Mouse (Mus musculus) embryonic facial prominence, embryonic 10.5 days (tissue): ENCODE results near the gene Taf8. TPM values are rescaled to one million over a fixed set of nuclear protein-coding genes. Genes with fewer than 3 reads are reported as not detected.
"Not testable (repeated sequence)": the region's sequence is repeated elsewhere in the genome, so short reads cannot be mapped to it uniquely, and the experiment has no call there.

Experiments used
- DNase-seq: peaks from one replicate; pipeline ENCODE4 v3.0.0-alpha.2; 2017; ENCODE audit warnings: low spot score
- H3K27ac ChIP-seq: fragments of 300-500 bp; sonication (generic); replicated peaks from 2 replicates; pipeline ENCODE4 v1.5.1; 2016; ENCODE audit warnings: mild to moderate bottlenecking
- H3K27me3 ChIP-seq: fragments of 300-500 bp; sonication (generic); replicated peaks from 2 replicates; pipeline ENCODE4 v1.6.1; 2016; ENCODE audit warnings: low read depth, mild to moderate bottlenecking; ENCODE audit not compliant: poor library complexity, severe bottlenecking
- H3K36me3 ChIP-seq: fragments of 300-500 bp; sonication (generic); replicated peaks from 2 replicates; pipeline ENCODE4 v1.6.1; 2016; ENCODE audit warnings: mild to moderate bottlenecking, moderate library complexity
- H3K4me1 ChIP-seq: fragments of 300-500 bp; sonication (generic); 2 replicates; pipeline ENCODE4 v1.6.1; 2016
- H3K4me3 ChIP-seq: fragments of 300-500 bp; sonication (generic); 2 replicates; pipeline ENCODE4 v1.5.1; 2016; ENCODE audit warnings: mild to moderate bottlenecking, moderate library complexity
- H3K9me3 ChIP-seq: fragments of 300-500 bp; sonication (generic); 2 replicates; pipeline ENCODE4 v1.6.1; 2016; ENCODE audit warnings: mild to moderate bottlenecking
- WGBS: fragments of 180-500 bp; shearing (Covaris S2); methylation state at CpG from one replicate; pipeline ENCODE4 v1.1.7; 2016; 5-methylcytosine and 5-hydroxymethylcytosine counted together
- polyA plus RNA-seq: library from polyadenylated mRNA; unstranded; fragments of >200 nt; fragmentation: Nextera tagmentation; extraction: Ambion mirVana; gene quantifications from 2 replicates; pipeline ENCODE4 v1.2.1, GENCODE M21; 2016

Gene Taf8
- polyA plus RNA-seq, 1 experiment from 2014 or later, result 32.0 TPM

DNA sequence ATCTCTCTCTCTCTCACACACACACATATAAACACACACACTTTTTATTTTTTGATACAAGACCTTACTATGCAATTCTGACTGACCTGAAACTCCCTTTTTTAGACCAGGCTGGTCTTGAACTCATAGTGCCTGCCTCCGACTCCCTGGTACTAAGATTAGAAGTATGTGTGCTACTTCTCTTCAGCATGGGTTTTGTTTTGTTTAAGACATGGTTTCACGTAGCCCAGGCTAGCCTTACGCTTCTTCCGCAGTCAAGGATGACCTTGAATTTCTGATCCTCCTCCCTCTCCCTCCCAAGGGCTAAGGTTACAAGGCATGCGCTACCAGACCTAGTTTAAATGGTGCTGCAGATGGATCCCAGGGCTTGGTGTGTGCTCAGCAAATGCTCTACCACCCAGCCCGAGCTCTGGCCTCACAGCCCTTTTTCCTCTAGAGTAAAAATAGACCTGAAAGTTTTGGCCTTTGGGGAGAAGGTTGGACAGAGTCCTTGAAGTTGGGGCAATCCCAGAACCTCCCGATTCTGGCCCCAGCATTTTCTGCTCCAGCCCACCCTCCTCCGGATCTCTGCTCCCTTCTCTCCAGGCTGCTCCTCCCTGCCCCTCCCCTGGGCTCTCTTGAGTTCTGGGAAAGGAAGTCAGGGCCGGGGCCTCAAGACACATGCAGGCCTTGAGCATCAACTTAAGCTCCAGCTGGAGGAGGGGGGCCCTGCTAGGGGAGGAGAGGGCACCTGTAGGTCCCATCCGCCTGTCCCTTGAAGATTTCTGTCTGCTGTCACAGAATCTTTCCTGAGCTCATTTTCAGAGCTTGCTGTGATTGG, 11.1 kb upstream of the Taf8 start:
- 74% methylated on average over 10 of the region's 10 CpGs for WGBS

GRCm38 (mm10) chr17:47511111-47512020, 9.3 kb upstream of the Taf8 start:
- peak overlapping the region; percentile 82 for H3K27ac ChIP-seq
- peak overlapping the region; percentile 46 for H3K4me3 ChIP-seq
- peak; percentile 96 for DNase-seq
- H3K36me3 ChIP-seq, result no peaks in the 10 kb centered on the region; the same call in 1 of the 2 replicates
- no peaks in the 10 kb centered on the region for H3K27me3 ChIP-seq
- no peaks in the 10 kb centered on the region for H3K9me3 ChIP-seq
- WGBS, result 16% methylated on average over 25 of the region's 25 CpGs
- peaks cover 35% of the 10 kb centered on the region for H3K4me1 ChIP-seq

More for the DNA sequence above, 11.1 kb upstream of the Taf8 start:
- Histone ChIP-seq H3K36me3 (no peaks in the 10 kb centered on the region; the same call in 1 of the 2 replicates), H3K4me1 (peaks cover 33% of the 10 kb centered on the region), H3K9me3 (no peaks in the 10 kb centered on the region), H3K27ac (peak overlapping the region; percentile 66), H3K27me3 (no peaks in the 10 kb centered on the region), H3K4me3 (no peak overlapping the region)
- DNase-seq, result no peak

GRCm38 (mm10) chr17:47509031-47509705, 7.1 kb upstream of the Taf8 start:
- peaks cover 55% of the 10 kb centered on the region for H3K4me1 ChIP-seq
- no peak for DNase-seq
- H3K27ac ChIP-seq, result no peak overlapping the region
- H3K9me3 ChIP-seq, result no peaks in the 10 kb centered on the region
- no peak overlapping the region for H3K4me3 ChIP-seq
- WGBS, result 56% methylated on average over 9 of the region's 9 CpGs
- H3K36me3 ChIP-seq, result no peaks in the 10 kb centered on the region
- H3K27me3 ChIP-seq, result no peaks in the 10 kb centered on the region

GRCm38 (mm10) chr17:47508012-47508608, 6.0 kb upstream of the Taf8 start:
- H3K36me3 ChIP-seq, result no peaks in the 10 kb centered on the region
- peaks cover 48% of the 10 kb centered on the region for H3K4me1 ChIP-seq
- H3K27me3 ChIP-seq, result no peaks in the 10 kb centered on the region
- no peak for DNase-seq
- H3K27ac ChIP-seq, result 0 out of 2 replicates have a peak overlapping the region, but pooled peaks have one; percentile 15
- peak overlapping the region; percentile 1; the same call in 1 of the 2 replicates for H3K4me3 ChIP-seq
- WGBS, result 62% methylated on average over 12 of the region's 12 CpGs
- no peaks in the 10 kb centered on the region for H3K9me3 ChIP-seq

GRCm38 (mm10) chr17:47507523-47507922, 5.4 kb upstream of the Taf8 start:
- no peak for DNase-seq
- 85% methylated on average over 2 of the region's 2 CpGs for WGBS
- Histone ChIP-seq H3K4me3 (no peak overlapping the region), H3K4me1 (peaks cover 47% of the 10 kb centered on the region), H3K27me3 (no peaks in the 10 kb centered on the region), H3K27ac (no peak overlapping the region), H3K36me3 (no peaks in the 10 kb centered on the region), H3K9me3 (no peaks in the 10 kb centered on the region)

DNA sequence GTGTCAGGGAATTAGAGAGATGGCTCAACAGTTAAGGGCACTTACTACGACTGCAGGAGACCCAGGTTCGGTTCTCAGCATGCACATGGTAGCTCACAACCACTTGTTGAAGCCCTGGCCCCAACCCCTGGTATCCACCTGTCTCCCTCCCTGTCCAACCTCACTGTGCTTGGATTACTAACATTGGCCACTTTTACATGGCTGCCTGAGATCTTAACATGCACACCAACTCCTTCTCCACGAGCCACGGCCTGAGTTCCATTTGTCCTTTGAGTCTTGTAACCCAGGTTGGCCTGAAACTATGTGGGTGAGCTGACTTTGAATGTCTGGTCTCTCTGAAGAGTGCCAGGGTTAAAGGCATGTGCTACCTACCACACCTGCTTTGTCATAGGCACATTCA, 4.6 kb upstream of the Taf8 start:
- WGBS, result 91% methylated on average over 4 of the region's 4 CpGs
- H3K27ac ChIP-seq, result no peak overlapping the region

GRCm38 (mm10) chr17:47506042-47506441, 4.0 kb upstream of the Taf8 start:
- Histone ChIP-seq H3K27me3 (no peaks in the 10 kb centered on the region), H3K9me3 (no peaks in the 10 kb centered on the region), H3K4me3 (peak overlapping the region; percentile 11; the same call in 1 of the 2 replicates), H3K27ac (no peak overlapping the region), H3K36me3 (no peaks in the 10 kb centered on the region), H3K4me1 (peaks cover 42% of the 10 kb centered on the region)
- 81% methylated on average over 1 of the region's 1 CpGs for WGBS
- no peak for DNase-seq

More for the DNA sequence above, 4.6 kb upstream of the Taf8 start:
- DNase-seq, result no peak
- Histone ChIP-seq H3K4me1 (peaks cover 44% of the 10 kb centered on the region), H3K27me3 (no peaks in the 10 kb centered on the region), H3K9me3 (no peaks in the 10 kb centered on the region), H3K4me3 (no peak overlapping the region), H3K36me3 (no peaks in the 10 kb centered on the region)

DNA sequence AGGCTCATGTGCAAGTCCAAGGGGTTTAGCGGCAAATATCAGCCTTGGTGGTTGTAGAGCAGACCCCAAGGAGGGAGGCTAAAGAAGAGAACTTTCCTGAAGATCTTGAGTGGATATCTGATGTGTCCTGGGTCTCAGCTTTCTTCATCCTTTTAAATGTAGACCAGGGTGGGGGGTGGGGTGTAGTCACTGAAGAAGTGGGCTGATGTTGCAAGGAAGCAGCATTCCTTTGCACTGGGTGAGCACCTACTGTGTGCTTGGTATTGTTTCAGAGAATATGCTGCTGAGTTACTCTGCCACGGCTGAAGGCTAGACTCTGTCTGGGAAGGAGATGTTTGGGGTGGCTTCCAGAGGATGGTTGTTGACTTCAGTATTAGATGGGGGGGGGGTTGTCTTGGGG, 3.5 kb upstream of the Taf8 start:
- Histone ChIP-seq H3K4me1 (peaks cover 40% of the 10 kb centered on the region), H3K9me3 (no peaks in the 10 kb centered on the region), H3K36me3 (peaks cover 2% of the 10 kb centered on the region), H3K27ac (peak overlapping the region; percentile 87), H3K4me3 (peak overlapping the region; percentile 60), H3K27me3 (no peaks in the 10 kb centered on the region)
- no peak for DNase-seq
- 66% methylated on average over 2 of the region's 2 CpGs for WGBS

DNA sequence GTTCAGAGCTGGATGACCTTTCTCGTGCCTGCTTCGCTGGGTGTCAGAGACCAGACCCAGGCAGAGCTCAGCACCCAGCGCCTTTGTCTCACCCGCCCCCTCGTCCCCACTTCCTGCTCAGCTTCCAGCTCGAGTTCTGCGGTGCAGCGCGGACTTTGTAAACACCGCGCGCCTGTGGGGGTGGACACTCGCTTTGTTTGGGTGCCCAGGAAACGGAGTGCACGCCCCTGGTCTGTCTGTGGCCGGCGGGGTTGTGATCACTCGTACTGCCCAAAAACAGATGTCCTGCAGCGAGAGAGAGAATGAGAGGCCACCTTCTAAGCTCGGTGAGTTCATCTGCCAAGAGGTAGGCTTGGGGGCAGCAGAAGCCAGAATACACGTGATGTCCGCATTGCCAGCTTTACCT, 2.9 kb upstream of the Taf8 start, which contains the start of gene Ccnd3:
TSS of gene Ccnd3 (plus strand) at position 111 of the 406 bp plus-strand sequence.
- 2% methylated on average over 22 of the region's 22 CpGs for WGBS
- Histone ChIP-seq H3K36me3 (peaks cover 9% of the 10 kb centered on the region), H3K9me3 (no peaks in the 10 kb centered on the region), H3K27me3 (no peaks in the 10 kb centered on the region), H3K4me3 (peak within 1 kb of the TSS; percentile 60), H3K27ac (peak within 1 kb of the TSS; percentile 87), H3K4me1 (peaks cover 40% of the 10 kb centered on the region)
- DNase-seq, result peak; percentile 66

DNA sequence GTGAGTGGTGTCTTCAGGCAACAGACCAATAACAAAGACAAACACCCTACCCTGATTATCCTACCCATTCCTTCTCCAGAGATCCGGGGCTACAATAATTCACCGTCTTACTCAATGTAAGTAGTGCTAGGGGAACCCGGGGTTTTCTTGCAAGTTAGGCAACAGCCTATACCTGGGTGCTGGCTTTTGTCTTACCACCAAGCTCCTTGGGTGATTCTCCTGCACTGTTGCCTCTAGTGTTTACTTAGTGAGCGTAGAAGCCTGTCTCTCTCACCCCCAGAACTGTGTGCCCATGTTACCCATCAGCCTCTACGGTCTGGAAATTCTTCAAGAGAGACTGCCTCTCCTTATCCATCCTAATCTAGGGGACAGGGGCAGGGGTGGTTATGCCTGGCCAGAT, 2.1 kb upstream of the Taf8 start:
- DNase-seq, result no peak
- WGBS, result 74% methylated on average over 5 of the region's 5 CpGs

DNA sequence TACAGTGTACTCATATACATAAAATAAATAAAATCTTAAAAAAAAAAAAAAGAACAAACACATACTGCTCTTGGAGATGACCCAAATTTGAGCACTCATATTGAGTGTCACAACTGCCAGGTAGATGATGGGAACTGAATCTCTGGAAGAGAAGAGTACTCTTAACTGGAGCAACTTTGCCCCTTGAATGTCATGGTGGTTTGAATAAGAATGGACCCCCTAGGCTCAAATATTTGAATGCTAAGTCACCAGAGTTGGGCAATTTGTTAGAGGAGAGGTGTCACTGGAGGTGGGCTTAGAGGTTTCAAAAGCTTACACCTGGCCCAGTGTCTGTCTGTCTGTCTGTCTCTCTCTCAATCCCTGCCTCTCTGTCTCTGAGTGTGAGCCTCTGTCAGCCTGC, 1.6 kb upstream of the Taf8 start:
- no peak overlapping the region for H3K4me3 ChIP-seq
- no peaks in the 10 kb centered on the region for H3K9me3 ChIP-seq
- H3K27ac ChIP-seq, result no peak overlapping the region
- H3K36me3 ChIP-seq, result peaks cover 19% of the 10 kb centered on the region
- no peaks in the 10 kb centered on the region for H3K27me3 ChIP-seq
- DNase-seq, result no peak
- peaks cover 40% of the 10 kb centered on the region for H3K4me1 ChIP-seq

More for the DNA sequence above, 2.1 kb upstream of the Taf8 start:
- Histone ChIP-seq H3K27me3 (no peaks in the 10 kb centered on the region), H3K36me3 (peaks cover 13% of the 10 kb centered on the region), H3K27ac (peak overlapping the region; percentile 87), H3K4me3 (peak overlapping the region; percentile 60), H3K9me3 (no peaks in the 10 kb centered on the region), H3K4me1 (peaks cover 40% of the 10 kb centered on the region)

- H3K27me3 ChIP-seq, H3K9me3 ChIP-seq, DNase-seq: not testable (repeated sequence)
- H3K4me3 ChIP-seq, result peak overlapping the region; percentile 76
- H3K4me1 ChIP-seq, result peaks cover 32% of the 10 kb centered on the region
- H3K27ac ChIP-seq, result peak overlapping the region; percentile 96
- H3K36me3 ChIP-seq, result peaks cover 27% of the 10 kb centered on the region
- 84% methylated on average over 6 of the region's 6 CpGs for WGBS
These were observed 584 bp upstream of the Taf8 start for GRCm38 (mm10) chr17:47502707-47503045.
